Mouse (Mus musculus) ZHBTc4 (cell line): ENCODE results near the gene Sptbn4.

Experiments used
- DNase-seq: peaks from one replicate; pipeline ENCODE4 v3.0.0-alpha.2; 2011; ENCODE audit warnings: low read depth, low spot score

The Sptbn4 gene

GRCm38 (mm10) chr7:27384731-27385130 is 62.8 kb downstream of the Sptbn4 start:
- DNase-seq = peak; percentile 77

GRCm38 (mm10) chr7:27384134-27384533 is 63.4 kb downstream of the Sptbn4 start:
- no peak for DNase-seq

- DNase-seq = no peak
Measured at GRCm38 (mm10) chr7:27383233-27383632, 64.3 kb downstream of the Sptbn4 start.

- DNase-seq = no peak
Measured at GRCm38 (mm10) chr7:27381560-27381959, 65.9 kb downstream of the Sptbn4 start.

GRCm38 (mm10) chr7:27381009-27381408 is 66.5 kb downstream of the Sptbn4 start:
- DNase-seq = no peak

- DNase-seq = no peak
Measured at GRCm38 (mm10) chr7:27379836-27380235, 67.7 kb downstream of the Sptbn4 start.

GRCm38 (mm10) chr7:27378431-27378830 is 69.1 kb downstream of the Sptbn4 start:
- DNase-seq = peak; percentile 79

GRCm38 (mm10) chr7:27375274-27375673 is 72.2 kb downstream of the Sptbn4 start:
- no peak for DNase-seq

GRCm38 (mm10) chr7:27371715-27372462 is 75.6 kb downstream of the Sptbn4 start:
- no peak for DNase-seq

GRCm38 (mm10) chr7:27369111-27369510 is 78.4 kb downstream of the Sptbn4 start:
- no peak for DNase-seq

GRCm38 (mm10) chr7:27367976-27368375 is 79.5 kb downstream of the Sptbn4 start:
- DNase-seq = peak; percentile 84

- peak; percentile 66 for DNase-seq
Measured at GRCm38 (mm10) chr7:27366082-27366844, 81.2 kb downstream of the Sptbn4 start.

GRCm38 (mm10) chr7:27364379-27364778 is 83.1 kb downstream of the Sptbn4 start:
- no peak for DNase-seq

GRCm38 (mm10) chr7:27361283-27361946 is 86.1 kb downstream of the Sptbn4 start:
- peak; percentile 100 for DNase-seq

- no peak for DNase-seq
Measured at GRCm38 (mm10) chr7:27360749-27361148, 86.7 kb downstream of the Sptbn4 start.

- peak; percentile 68 for DNase-seq
Measured at GRCm38 (mm10) chr7:27359706-27360358, 87.7 kb downstream of the Sptbn4 start.

GRCm38 (mm10) chr7:27359162-27359561 is 88.3 kb downstream of the Sptbn4 start:
- DNase-seq = no peak

- DNase-seq = no peak
Measured at GRCm38 (mm10) chr7:27357595-27357978, 89.9 kb downstream of the Sptbn4 start.

GRCm38 (mm10) chr7:27356861-27357594 is 90.5 kb downstream of the Sptbn4 start, which contains the start of gene Gm20479:
Gene Gm20479 (minus strand): TSS chr7:27357419.
- no peak for DNase-seq

GRCm38 (mm10) chr7:27356248-27356647 is 91.2 kb downstream of the Sptbn4 start:
- DNase-seq = no peak

GRCm38 (mm10) chr7:27355745-27356240 is 91.7 kb downstream of the Sptbn4 start, which contains the start of gene Shkbp1:
Gene Shkbp1 (minus strand): TSS chr7:27356019.
- DNase-seq = peak; percentile 94
